Mouse (Mus musculus) heart, postnatal 4 days (tissue): ENCODE measurements around the gene Olfr998. TPM values are rescaled to one million over a fixed set of nuclear protein-coding genes. Genes with fewer than 3 reads are reported as not detected.
"Not testable (repeated sequence)": the region's sequence is repeated elsewhere in the genome, so short reads cannot be mapped to it uniquely, and the experiment has no call there.

Source experiments
- DNase-seq: peaks from one replicate; pipeline ENCODE4 v3.0.0; 2021
- total RNA-seq, 2 experiments: library from RNA; stranded (reverse); gene quantifications; 2 replicates each; pipeline ENCODE4 v1.2.3; 2021

Gene Olfr998
- total RNA-seq = not detected

DNA sequence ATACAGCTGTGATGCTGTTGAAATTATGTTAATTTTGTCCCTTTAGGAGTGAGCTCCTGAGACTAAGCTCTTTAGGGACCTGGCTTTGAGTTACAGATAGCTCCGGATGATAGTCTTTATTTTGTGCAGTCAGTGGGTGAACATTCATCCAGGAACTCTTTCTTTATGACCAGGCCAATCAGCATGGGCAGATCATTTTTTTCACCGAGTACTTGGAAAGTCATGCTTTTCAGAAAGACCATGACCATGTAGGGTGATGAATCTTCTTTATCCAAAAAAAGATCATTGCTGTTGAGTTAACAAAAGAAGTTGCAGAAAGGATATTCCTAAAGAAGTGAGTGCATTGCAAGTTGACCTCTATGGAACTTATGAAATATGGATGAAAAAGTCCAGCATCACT is at the start of gene Olfr998:
TSS of gene Olfr998 (plus strand) at position 301 of the 400 bp plus-strand sequence.
- not testable (repeated sequence) for DNase-seq

DNA sequence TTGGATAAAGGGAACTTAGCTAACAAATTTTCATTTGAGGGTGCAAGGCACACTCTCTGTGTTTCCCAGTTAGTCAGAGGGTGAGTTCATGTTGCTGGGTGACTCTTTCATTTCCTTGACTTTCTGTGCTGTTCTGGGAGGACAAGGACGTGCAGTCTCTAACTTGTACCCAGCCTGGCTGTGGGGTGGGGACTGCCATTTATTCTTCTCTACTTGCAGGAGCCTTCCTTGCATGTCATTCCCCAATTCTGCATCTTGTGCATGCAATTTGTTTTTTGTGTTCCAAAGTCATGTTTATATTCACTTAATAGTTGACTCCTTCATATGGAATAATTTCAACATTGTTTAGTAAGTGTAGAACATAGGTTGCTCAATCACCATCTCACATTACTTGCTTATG is 33.9 kb upstream of the Olfr998 start:
- no peak for DNase-seq

DNA sequence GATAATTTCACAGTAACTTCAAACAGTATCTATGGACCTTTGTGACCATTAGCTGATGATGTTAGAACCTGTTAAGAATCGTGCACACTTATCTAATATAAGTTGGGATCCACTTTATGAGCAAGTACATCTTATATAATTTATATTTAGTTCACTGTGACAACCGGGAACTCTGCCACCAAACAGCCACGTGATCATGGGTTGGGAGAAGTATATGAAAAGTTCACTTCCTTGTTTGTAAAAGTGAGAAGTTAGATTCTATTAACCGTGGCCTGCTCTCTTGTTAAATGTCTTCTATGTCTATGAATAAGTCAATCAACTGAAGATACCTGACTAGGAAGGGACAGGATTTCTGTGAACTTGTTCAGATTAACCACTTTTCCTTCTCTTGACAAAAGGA is 28.5 kb upstream of the Olfr998 start:
- no peak for DNase-seq

DNA sequence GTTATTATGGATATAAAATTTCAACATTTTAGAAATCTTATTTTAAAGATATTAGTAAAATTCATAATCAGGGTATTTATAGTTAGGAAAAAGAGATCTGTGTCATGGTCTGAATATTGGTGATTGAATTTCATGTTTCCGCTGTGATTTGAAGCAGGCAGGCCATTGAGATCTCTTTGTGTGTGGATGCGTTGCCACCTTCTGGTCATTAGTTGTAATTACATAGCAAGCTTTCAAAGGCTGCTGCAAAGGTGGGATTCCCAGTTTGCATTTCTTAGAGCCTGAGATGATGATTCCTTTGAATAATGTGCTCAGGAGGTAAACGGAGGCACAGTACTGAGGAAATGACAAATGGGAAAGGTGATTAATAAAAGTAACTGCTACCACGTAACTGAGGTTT is 27.6 kb upstream of the Olfr998 start:
- DNase-seq = peak; percentile 43

DNA sequence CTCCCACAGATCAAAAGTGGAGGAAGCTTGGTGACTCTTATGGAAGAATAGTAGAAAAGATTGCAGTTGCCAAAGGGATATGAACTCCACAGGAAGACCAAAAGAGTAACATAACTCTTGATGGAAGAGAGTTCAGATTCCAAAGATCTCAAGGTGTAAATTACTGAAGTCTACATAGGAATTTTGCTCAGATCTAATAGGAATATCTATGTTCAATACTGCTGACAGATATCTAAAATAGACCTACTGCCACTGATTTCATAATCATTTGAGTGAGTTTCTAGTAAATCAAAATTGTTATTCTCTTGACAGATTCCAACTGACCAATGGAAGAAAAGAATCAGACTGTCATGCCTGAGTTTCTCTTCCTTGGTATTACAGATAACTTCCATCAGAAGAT is 9.8 kb upstream of the Olfr998 start, which contains the start of gene Olfr996:
TSS of gene Olfr996 (plus strand) at position 301 of the 400 bp plus-strand sequence.
- DNase-seq = no peak

DNA sequence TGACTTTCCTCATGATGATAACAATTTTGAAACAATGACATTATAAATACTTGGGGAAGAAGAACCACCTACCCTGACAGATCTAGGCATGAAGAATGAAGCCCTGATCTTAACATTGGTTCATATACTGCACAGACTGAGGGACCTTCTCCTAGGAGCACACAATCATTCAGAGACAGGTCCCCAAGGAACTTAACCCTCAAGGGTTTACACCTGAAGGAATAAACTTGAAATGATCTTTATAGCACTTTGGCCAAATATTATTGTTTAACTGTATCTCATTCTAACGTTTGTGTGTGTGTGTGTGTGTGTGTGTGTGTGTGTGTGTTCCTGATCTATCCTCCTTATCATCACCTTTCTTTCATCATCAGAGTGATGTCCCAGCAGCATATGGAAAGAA is 23.1 kb downstream of the Olfr998 start, which contains the start of gene Olfr1000:
TSS of gene Olfr1000 (minus strand) at position 101 of the 400 bp plus-strand sequence.
- no peak for DNase-seq

Other genes starting within 250 kb of the Olfr998 start
- gene Olfr987, start 249.6 kb upstream of the Olfr998 start, total RNA-seq = not detected
- not detected for gene Olfr988, start 225.7 kb upstream of the Olfr998 start, total RNA-seq
- not detected for gene Olfr992, start 179.5 kb upstream of the Olfr998 start, total RNA-seq
- not detected for gene Olfr993, start 174.1 kb upstream of the Olfr998 start, total RNA-seq
- gene Olfr994, start 152.5 kb upstream of the Olfr998 start, total RNA-seq = not detected
- gene Olfr995, start 145.3 kb upstream of the Olfr998 start, total RNA-seq = not detected
- not detected for gene 4833423E24Rik, start 69.9 kb upstream of the Olfr998 start, total RNA-seq
- not detected for gene Olfr996, start 9.7 kb upstream of the Olfr998 start, total RNA-seq
- not detected for gene Olfr1000, start 23.0 kb downstream of the Olfr998 start, total RNA-seq
- gene Olfr1002, start 61.8 kb downstream of the Olfr998 start, total RNA-seq = not detected
- gene Olfr154, start 75.5 kb downstream of the Olfr998 start, total RNA-seq = not detected
- not detected for gene Olfr1006, start 89.8 kb downstream of the Olfr998 start, total RNA-seq
- gene Olfr1008, start 100.5 kb downstream of the Olfr998 start, total RNA-seq = not detected
- gene Olfr1009, start 126.5 kb downstream of the Olfr998 start, total RNA-seq = not detected
- not detected for gene Olfr1012, start 173.8 kb downstream of the Olfr998 start, total RNA-seq
- not detected for gene Olfr1013, start 178.2 kb downstream of the Olfr998 start, total RNA-seq
- not detected for gene Olfr1014, start 183.8 kb downstream of the Olfr998 start, total RNA-seq
- gene Olfr1015, start 193.1 kb downstream of the Olfr998 start, total RNA-seq = not detected
- not detected for gene Olfr1016, start 213.6 kb downstream of the Olfr998 start, total RNA-seq
- not detected for gene Olfr1018, start 229.5 kb downstream of the Olfr998 start, total RNA-seq